Mouse (Mus musculus): ENCODE data around the gene Fntb. TPM values are rescaled to one million over a fixed set of nuclear protein-coding genes. Genes with fewer than 3 reads are reported as not detected.

The Fntb gene
- total RNA-seq, 2 experiments from 2014 or later = 27.9 to 28.4 TPM

- intact Hi-C loops (cut with DNase I) = loop anchor here (5.0 kb wide), 1 partner anchor 589 kb away; the partner anchor contains the start of gene Zbtb1
- DNase-seq (ENCODE audit: extremely low spot score in 1 of 2, low spot score in 2 of 2) = no peak
- peak overlapping the region; percentile 82 for H3K27ac ChIP-seq
Measured at GRCm38 (mm10) chr12:76961052-76961931, 195.9 kb downstream of the Fntb start.

DNA sequence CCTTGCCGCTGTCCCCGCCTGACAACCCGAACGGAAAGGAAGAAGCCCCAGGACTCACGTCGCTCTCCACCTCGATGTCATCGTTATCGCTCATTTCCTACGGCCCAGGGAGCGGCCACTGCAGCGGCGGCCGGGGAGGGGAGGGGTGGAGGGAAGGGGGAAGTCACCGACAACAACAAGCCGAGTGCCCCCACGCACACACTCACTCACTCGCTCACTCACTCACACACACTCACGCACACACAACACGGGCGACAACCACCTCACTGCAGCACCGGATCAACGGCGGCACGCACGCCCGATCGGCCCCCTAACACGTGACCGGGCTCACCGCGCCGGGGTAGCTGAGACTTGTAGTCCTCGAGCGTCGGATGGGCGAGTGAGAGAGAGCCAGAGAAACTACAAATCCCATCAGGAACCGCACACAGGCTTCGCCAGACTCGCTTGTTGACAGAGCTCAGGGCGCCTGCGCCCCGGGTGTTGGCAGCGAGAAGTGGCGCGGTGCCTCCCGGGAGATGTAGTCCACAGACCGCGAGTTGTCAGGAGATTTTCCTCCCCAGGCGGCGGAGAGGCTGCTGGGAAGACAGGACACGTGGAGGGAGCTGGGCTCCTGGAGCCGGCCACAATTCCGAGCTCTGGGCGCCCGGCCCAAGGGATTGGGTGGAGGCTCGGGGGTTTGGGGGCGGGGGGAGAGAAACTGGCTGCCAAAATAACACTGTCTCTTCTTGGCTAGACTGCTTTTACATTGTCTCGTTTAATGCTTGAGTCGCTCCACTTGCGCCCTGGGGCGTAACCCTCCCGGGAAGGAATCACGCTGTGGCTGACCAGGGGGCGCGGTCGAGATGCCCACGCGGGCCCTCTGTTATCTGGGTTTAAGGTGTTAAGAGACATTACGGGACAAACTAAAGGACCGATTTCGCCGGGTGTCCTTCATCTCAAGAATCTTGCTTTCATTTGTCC lies 196.8 kb downstream of the Fntb start, which contains the start of gene Max:
TSS of gene Max (minus strand) at position 270 of the 960 bp plus-strand sequence.
- no peak; the same call in 1 of the 2 replicates for TF ChIP-seq CTCF (IDR thresholded peaks at IDR 0.05)
- H3K27ac ChIP-seq = peak within 1 kb of the TSS; percentile 82
- peak within 1 kb of the TSS; percentile 70 for H3K4me3 ChIP-seq
- DNase-seq (ENCODE audit: extremely low spot score in 1 of 2, low spot score in 2 of 2) = peak; percentile 98 to 99
- intact Hi-C loops (cut with DNase I) = loop anchor here (1.0 to 5.0 kb wide), 2 partner anchors 125 to 590 kb away; partner anchors contain the start of gene Zbtb1

More at GRCm38 (mm10) chr12:76961052-76961931, 195.9 kb downstream of the Fntb start:
- H3K4me3 ChIP-seq = peak overlapping the region; percentile 70
- no peak for TF ChIP-seq CTCF (IDR thresholded peaks at IDR 0.05)

GRCm38 (mm10) chr12:76965089-76965488 lies 199.7 kb downstream of the Fntb start:
- intact Hi-C loops (cut with DNase I) = no loop called here
- no peak for DNase-seq (ENCODE audit: extremely low spot score in 1 of 2, low spot score in 2 of 2)
- no peak for TF ChIP-seq CTCF (IDR thresholded peaks at IDR 0.05)
- Histone ChIP-seq H3K27ac (no peak overlapping the region), H3K4me3 (no peak overlapping the region)

GRCm38 (mm10) chr12:76965876-76966275 lies 200.5 kb downstream of the Fntb start:
- intact Hi-C loops (cut with DNase I) = no loop called here
- Histone ChIP-seq H3K4me3 (no peak overlapping the region), H3K27ac (no peak overlapping the region)
- TF ChIP-seq CTCF (IDR thresholded peaks at IDR 0.05) = no peak
- DNase-seq (ENCODE audit: extremely low spot score in 1 of 2, low spot score in 2 of 2) = no peak

Other genes with a start within 250 kb of the Fntb start
- gene Plekhg3, start 234.7 kb upstream of the Fntb start, total RNA-seq (2021) = 10 to 100 TPM; 15.0 to 15.2 TPM
- 100 to 1,000 TPM in 1 of 2 experiments, 10 to 100 TPM in 1; 96.7 to 104 TPM for gene Sptb, start 55.0 kb upstream of the Fntb start, total RNA-seq (2021)
- 10 to 100 TPM; 35.3 to 35.4 TPM for gene Churc1, start 51 bp upstream of the Fntb start, total RNA-seq (2021)
- under 1 TPM; 0.34 to 0.47 TPM for gene Gpx2, start 30.0 kb downstream of the Fntb start, total RNA-seq (2021)
- gene Rab15, start 57.3 kb downstream of the Fntb start, total RNA-seq (2021) = 100 to 1,000 TPM; 271 to 278 TPM
- 10 to 100 TPM; 79.3 to 81.0 TPM for gene Max, start 196.6 kb downstream of the Fntb start, total RNA-seq (2021)

All from left cerebral cortex, adult 2 months (tissue).